Mouse (Mus musculus) ES-Bruce4 (cell line): ENCODE results near the gene Sncb. TPM values are rescaled to one million over a fixed set of nuclear protein-coding genes. Genes with fewer than 3 reads are reported as not detected.

ENCODE experiments used
- H3K27ac ChIP-seq: 2 replicates; pipeline ENCODE4 v1.5.1; 2012; ENCODE audit warnings: low read length, inconsistent platforms; ENCODE audit not compliant: insufficient read depth
- H3K27me3 ChIP-seq: 2 replicates; pipeline ENCODE4 v1.6.1; 2012; ENCODE audit warnings: mild to moderate bottlenecking, low read length, inconsistent platforms; ENCODE audit not compliant: control insufficient read depth, poor library complexity, insufficient read depth, severe bottlenecking
- H3K36me3 ChIP-seq: 2 replicates; pipeline ENCODE4 v1.6.1; 2012; ENCODE audit warnings: inconsistent platforms, mild to moderate bottlenecking, low read length, moderate library complexity; ENCODE audit not compliant: control insufficient read depth, poor library complexity, insufficient read depth, severe bottlenecking
- H3K4me1 ChIP-seq: one replicate; pipeline ENCODE4 v1.8.1; 2011; ENCODE audit warnings: low read length; ENCODE audit not compliant: control insufficient read depth, insufficient read depth
- H3K4me3 ChIP-seq: 2 replicates; pipeline ENCODE4 v1.5.1; 2011; ENCODE audit warnings: low read depth, mild to moderate bottlenecking, low read length
- H3K9ac ChIP-seq: 2 replicates; pipeline ENCODE4 v1.6.1; 2012; ENCODE audit warnings: low read depth, mild to moderate bottlenecking, inconsistent platforms; ENCODE audit not compliant: poor library complexity, severe bottlenecking
- H3K9me3 ChIP-seq: replicated peaks from 2 replicates; pipeline ENCODE4 v1.6.1; 2012; ENCODE audit warnings: mild to moderate bottlenecking, low read length, inconsistent platforms; ENCODE audit not compliant: control insufficient read depth, poor library complexity, insufficient read depth, severe bottlenecking
- CTCF ChIP-seq: IDR thresholded peaks from one replicate; pipeline ENCODE4 v1.8.1; 2011; ENCODE audit warnings: low read depth, low read length
- EP300 ChIP-seq: IDR thresholded peaks from 2 replicates; pipeline ENCODE4 v1.6.1; 2011; ENCODE audit warnings: low read depth, low read length; ENCODE audit not compliant: insufficient read depth
- POLR2A ChIP-seq: IDR thresholded peaks from one replicate; pipeline ENCODE4 v1.8.1; 2011; ENCODE audit warnings: low read length; ENCODE audit not compliant: insufficient read depth
- polyA plus RNA-seq: library from polyadenylated mRNA; stranded (reverse); fragments of >200 nt; gene quantifications from 2 replicates; pipeline ENCODE4 v1.2.4, GENCODE M21; 2011; ENCODE audit warnings: low read depth; ENCODE audit not compliant: missing spikeins, insufficient read depth, insufficient read length

The Sncb gene
- polyA plus RNA-seq, 1 experiment, result 2.8 TPM

DNA sequence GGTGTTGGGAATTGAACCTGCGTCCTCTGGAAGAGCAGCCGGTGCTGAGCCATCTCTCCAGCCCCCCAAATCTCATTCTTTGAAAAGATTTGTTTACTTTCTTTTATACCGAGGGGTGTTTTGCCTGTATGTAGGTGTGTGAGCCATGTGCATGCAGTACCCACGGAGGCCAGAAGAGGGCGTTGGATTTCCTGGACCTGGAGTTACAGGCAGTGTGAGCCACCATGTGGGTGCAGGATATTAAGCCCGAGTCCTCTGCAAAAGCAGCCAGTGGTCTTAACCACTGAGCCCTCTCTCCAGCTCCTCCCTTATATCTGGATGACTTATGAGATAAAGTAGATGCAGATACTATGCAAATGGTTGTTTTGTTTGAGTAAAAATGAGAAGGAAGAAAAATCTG lies 36.6 kb upstream of the Sncb start:
- peaks cover 2% of the 10 kb centered on the region for H3K4me1 ChIP-seq
- H3K9me3 ChIP-seq, result no peaks in the 10 kb centered on the region
- no peak overlapping the region for H3K27ac ChIP-seq
- no peak overlapping the region for H3K4me3 ChIP-seq
- H3K9ac ChIP-seq, result no peak overlapping the region
- H3K27me3 ChIP-seq, result no peaks in the 10 kb centered on the region
- TF ChIP-seq CTCF (peak; percentile 58), POLR2A (no peak), EP300 (no peak)
- H3K36me3 ChIP-seq, result no peaks in the 10 kb centered on the region

DNA sequence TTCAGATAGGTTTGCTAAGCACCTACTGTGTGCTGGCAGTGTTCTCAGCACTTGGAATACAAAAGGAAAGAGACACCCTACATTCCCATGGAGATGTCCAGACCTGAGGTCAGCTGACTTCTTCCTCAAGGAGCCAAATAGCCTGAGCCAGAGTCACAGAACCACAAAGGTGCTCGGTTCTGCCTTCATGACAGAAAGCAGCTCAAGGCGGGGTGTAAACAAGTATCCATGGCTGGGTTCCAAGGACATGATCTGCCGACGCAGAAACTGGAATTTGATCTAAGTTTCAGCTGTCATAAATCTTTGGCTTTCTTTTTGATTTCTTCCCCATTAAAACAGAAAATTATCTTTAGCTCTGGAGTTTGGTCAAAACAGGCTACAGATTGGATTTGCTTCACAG lies 33.8 kb upstream of the Sncb start:
- peaks cover 2% of the 10 kb centered on the region for H3K4me1 ChIP-seq
- no peaks in the 10 kb centered on the region for H3K36me3 ChIP-seq
- no peak overlapping the region for H3K9ac ChIP-seq
- no peaks in the 10 kb centered on the region for H3K9me3 ChIP-seq
- H3K27me3 ChIP-seq, result no peaks in the 10 kb centered on the region
- no peak overlapping the region for H3K4me3 ChIP-seq
- H3K27ac ChIP-seq, result no peak overlapping the region
- TF ChIP-seq EP300, result no peak
- TF ChIP-seq CTCF, result no peak
- TF ChIP-seq POLR2A, result no peak

DNA sequence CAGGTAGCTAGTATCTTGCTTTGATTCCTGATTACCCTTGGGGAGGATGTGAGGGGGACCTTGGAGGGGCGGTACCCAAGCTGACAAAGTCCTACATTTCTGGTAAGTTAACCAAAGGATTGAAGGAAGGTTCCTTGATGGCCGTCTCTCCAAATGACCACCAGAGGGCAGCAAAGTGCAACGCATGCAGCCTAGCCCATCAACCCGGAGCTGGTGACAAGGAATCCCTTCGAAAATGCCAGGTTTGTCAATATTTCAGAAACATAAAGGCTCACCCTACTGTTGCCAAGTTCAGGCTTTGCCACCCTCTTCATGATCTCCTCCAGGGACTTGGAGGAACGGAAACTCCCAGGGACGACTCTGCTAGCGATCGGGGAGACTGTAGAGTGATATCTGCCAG lies 33.3 kb upstream of the Sncb start:
- no peaks in the 10 kb centered on the region for H3K36me3 ChIP-seq
- no peaks in the 10 kb centered on the region for H3K4me1 ChIP-seq
- no peak overlapping the region for H3K4me3 ChIP-seq
- peak; percentile 95 for TF ChIP-seq CTCF
- no peak for TF ChIP-seq EP300
- TF ChIP-seq POLR2A, result no peak
- no peak overlapping the region for H3K9ac ChIP-seq
- no peak overlapping the region for H3K27ac ChIP-seq
- no peaks in the 10 kb centered on the region for H3K27me3 ChIP-seq
- no peaks in the 10 kb centered on the region for H3K9me3 ChIP-seq

DNA sequence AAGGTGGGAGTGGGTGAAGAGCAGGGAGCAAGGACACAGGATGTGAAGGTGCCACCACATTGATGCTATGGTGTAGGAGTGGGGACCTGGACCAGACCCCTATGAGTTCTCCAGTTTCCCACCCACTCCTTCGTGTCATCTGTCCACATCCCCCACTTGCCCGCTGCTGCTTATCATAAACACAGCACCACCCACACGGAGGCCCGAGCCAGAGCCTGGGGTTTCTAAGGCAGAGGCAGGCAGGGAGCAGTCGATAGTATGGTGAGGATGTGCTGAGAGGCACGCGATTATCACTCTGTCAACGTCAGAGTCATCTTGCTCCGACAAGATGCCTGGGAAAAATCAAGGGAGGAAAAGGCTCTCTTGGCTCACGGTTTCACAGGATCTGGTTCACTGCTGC lies 32.3 kb upstream of the Sncb start:
- no peak overlapping the region for H3K27ac ChIP-seq
- no peak overlapping the region for H3K9ac ChIP-seq
- no peaks in the 10 kb centered on the region for H3K4me1 ChIP-seq
- no peaks in the 10 kb centered on the region for H3K27me3 ChIP-seq
- H3K9me3 ChIP-seq, result no peaks in the 10 kb centered on the region
- TF ChIP-seq CTCF, result no peak
- no peak for TF ChIP-seq POLR2A
- no peak for TF ChIP-seq EP300
- H3K4me3 ChIP-seq, result no peak overlapping the region
- H3K36me3 ChIP-seq, result no peaks in the 10 kb centered on the region

DNA sequence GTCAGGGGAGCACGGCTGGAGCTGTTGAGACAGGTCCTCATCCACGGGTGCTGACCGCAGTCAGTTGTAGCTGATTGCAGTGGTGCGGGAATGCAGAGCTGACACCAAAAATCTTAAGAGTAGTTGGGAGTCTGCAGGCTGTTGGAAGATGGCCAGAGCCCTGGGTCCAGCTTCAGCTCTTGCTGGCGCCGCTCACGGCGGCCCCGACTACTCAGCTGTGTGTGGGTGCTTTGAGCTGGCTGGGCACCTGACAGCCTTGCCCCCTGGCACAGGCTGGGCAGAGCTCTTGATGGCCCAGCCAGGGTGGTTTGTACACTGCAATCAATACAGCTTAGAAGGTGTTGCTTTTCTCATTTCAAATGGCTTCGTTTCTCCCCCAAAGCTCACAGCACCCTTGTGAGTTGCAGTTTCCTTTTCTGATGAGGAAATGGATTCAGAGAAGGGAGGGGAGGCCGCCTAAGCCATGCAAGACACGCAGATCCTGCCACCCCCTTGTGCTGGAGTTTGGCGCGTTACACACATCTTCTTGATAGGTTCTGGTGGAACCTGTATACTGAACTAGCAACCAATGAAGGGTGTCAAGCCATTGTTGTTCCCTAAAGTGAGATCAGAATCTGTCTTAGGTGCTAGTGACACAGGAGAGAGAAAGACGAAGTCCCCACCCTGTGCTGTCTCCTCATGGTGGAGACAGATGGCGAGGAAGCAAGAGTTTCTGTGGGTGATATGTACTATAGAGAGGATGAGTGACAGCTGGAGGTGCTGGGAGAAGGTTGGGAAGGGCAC lies 31.7 kb upstream of the Sncb start:
- no peak overlapping the region for H3K9ac ChIP-seq
- no peak for TF ChIP-seq CTCF
- TF ChIP-seq POLR2A, result no peak
- no peak for TF ChIP-seq EP300

DNA sequence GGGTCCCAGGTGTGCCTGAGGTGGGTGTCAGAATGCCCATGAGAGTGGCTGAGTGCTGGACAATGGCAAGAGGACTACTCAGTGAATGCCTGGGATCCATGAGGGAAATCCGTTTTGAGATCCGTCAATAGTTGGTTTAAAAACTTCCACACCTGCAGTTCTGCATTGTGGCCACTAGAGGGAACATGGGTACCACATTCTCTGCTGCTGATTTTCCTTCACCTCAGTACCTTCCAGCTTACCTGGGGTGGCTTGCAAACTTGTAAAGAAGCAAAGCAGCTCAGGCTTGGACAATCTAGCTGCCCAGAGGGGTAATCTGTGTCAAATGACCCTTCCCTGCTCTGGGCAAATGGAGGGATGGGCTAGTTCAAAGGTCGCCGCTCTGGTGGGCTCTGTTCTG lies 31.0 kb upstream of the Sncb start:
- Histone ChIP-seq H3K4me3 (no peak overlapping the region), H3K36me3 (no peaks in the 10 kb centered on the region), H3K9ac (no peak overlapping the region), H3K9me3 (no peaks in the 10 kb centered on the region), H3K27ac (no peak overlapping the region), H3K27me3 (no peaks in the 10 kb centered on the region), H3K4me1 (peaks cover 1% of the 10 kb centered on the region)
- TF ChIP-seq POLR2A (no peak), CTCF (peak; percentile 45)

More for the DNA sequence above, 31.7 kb upstream of the Sncb start:
- no peak overlapping the region for H3K27ac ChIP-seq
- H3K36me3 ChIP-seq, result no peaks in the 10 kb centered on the region
- H3K9me3 ChIP-seq, result no peaks in the 10 kb centered on the region
- H3K4me3 ChIP-seq, result no peak overlapping the region
- H3K27me3 ChIP-seq, result no peaks in the 10 kb centered on the region
- H3K4me1 ChIP-seq, result peaks cover 1% of the 10 kb centered on the region
